Mouse (Mus musculus): ENCODE data around the gene Rabl2. TPM values are rescaled to one million over a fixed set of nuclear protein-coding genes. Genes with fewer than 3 reads are reported as not detected.

The Rabl2 gene
- polyA plus RNA-seq, 1 experiment = 26.9 TPM

DNA sequence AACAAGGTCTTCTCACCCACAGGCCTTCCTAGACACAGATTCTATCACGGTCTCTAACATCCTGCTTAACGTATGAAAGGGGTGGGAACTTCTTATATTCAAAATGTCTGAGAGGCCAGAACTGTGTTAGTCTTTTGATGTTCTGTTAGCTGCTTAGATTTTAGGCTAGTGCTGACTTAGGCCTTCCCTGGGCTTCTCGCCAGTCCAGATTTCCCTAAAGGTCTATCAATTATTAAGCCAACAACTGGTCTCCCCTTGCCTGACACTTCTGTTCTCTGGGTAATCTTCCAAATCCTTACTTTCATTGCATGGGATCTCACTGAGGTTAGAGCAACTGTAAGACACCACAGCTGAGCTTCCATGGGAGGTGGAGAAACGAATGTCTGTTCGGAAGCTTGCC is 2.6 kb downstream of the Rabl2 start:
- Histone ChIP-seq H3K4me3 (ENCODE audit: insufficient read depth, low read length) (no peak overlapping the region), H3K27ac (ENCODE audit: insufficient read depth, low read length) (no peak overlapping the region), H3K4me1 (ENCODE audit: control insufficient read depth, insufficient read depth, low read length) (no peaks in the 10 kb centered on the region; the same call in 1 of the 2 replicates)
- TF ChIP-seq POLR2A (IDR thresholded peaks at IDR 0.05; ENCODE audit: low read depth, low read length) = no peak
- TF ChIP-seq CTCF (IDR thresholded peaks at IDR 0.05; ENCODE audit: borderline replicate concordance, insufficient read depth, low read length) = no peak

DNA sequence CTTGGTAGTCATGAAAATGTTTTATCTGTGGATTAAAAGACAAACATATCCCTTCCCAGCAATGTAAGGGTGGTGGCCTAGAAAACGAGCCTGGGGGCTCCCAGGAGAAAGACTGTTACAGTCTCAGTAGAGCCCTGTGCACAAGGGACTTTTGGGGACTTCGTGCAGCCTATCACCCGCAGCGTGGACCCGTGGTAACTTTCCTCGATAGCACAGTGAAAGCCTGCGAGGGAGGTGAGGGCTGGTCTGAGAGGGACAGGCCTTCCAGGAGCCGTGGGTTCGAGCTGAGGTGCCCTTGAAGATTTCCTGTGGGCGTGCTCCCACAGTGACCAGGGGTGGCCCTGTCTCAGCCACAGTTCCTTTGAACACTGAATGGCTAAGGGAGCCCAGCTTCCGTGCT is 6.1 kb downstream of the Rabl2 start:
- Histone ChIP-seq H3K4me3 (ENCODE audit: insufficient read depth, low read length) (no peak overlapping the region), H3K27ac (ENCODE audit: insufficient read depth, low read length) (no peak overlapping the region), H3K4me1 (ENCODE audit: control insufficient read depth, insufficient read depth, low read length) (no peaks in the 10 kb centered on the region; the same call in 1 of the 2 replicates)
- no peak for TF ChIP-seq POLR2A (IDR thresholded peaks at IDR 0.05; ENCODE audit: low read depth, low read length)
- no peak for TF ChIP-seq CTCF (IDR thresholded peaks at IDR 0.05; ENCODE audit: borderline replicate concordance, insufficient read depth, low read length)

DNA sequence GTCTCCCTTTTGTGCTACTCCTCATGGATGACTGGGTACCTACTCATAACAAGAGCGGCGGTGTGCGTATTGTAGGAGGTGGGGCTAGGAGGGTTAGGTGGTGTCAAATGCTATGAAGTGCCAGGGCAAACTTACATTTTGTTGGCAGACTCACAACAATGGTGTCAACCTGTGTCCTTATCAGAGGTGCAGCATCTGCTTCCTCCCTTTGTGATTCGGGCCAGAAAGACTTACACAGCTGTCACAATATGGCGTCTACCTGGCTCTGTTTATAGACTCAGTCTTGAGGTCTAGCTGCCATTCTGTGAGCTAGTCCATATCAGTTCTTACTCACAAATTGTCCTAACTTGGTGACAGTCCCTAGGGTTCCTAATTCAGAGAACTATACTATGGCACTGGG is 6.6 kb downstream of the Rabl2 start:
- Histone ChIP-seq H3K4me1 (ENCODE audit: control insufficient read depth, insufficient read depth, low read length) (no peaks in the 10 kb centered on the region), H3K27ac (ENCODE audit: insufficient read depth, low read length) (no peak overlapping the region), H3K4me3 (ENCODE audit: insufficient read depth, low read length) (no peak overlapping the region)
- TF ChIP-seq CTCF (IDR thresholded peaks at IDR 0.05; ENCODE audit: borderline replicate concordance, insufficient read depth, low read length) = no peak
- TF ChIP-seq POLR2A (IDR thresholded peaks at IDR 0.05; ENCODE audit: low read depth, low read length) = no peak

DNA sequence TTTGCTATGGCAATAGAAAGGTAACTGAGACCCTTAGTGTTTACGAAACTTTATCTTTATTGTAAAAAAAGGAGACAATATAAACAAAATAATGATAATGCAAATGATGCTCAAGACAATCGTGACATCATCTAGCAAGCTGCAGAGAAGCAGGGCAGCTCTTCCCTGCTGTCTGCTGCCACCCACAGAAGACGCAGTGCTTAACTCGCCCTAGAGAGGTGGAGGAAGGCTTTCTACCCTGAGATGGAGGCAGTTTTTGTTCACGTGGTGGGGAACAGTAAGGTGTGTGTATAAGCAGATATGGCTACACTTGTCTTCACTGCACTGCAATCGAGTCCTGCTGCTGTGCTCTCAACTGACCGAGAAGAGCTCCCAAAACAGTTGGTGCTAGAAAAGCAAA is 9.2 kb downstream of the Rabl2 start:
- Histone ChIP-seq H3K4me1 (ENCODE audit: control insufficient read depth, insufficient read depth, low read length) (no peaks in the 10 kb centered on the region), H3K27ac (ENCODE audit: insufficient read depth, low read length) (no peak overlapping the region), H3K4me3 (ENCODE audit: insufficient read depth, low read length) (no peak overlapping the region)
- TF ChIP-seq CTCF (IDR thresholded peaks at IDR 0.05; ENCODE audit: borderline replicate concordance, insufficient read depth, low read length) (no peak), POLR2A (IDR thresholded peaks at IDR 0.05; ENCODE audit: low read depth, low read length) (no peak)

DNA sequence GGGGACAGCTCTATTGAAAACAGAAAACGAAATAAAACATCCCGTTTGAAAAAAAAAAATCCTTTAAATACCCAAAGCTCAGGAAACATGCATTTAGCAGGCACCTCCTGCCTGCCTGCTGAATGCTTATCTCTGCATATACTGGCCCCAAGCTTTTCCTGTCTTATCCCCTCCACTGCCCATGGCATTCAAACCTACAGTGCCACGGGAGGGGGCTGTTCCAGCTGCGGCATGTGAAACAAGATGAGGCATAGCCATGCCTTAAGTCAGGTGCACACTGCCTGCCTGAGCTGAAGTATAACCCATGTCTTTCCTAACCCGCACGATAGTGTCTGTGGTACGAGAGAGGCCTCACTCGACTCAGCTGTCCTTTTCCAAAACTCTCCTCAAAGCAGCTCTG is 19.6 kb downstream of the Rabl2 start:
- Histone ChIP-seq H3K4me1 (ENCODE audit: control insufficient read depth, insufficient read depth, low read length) (no peaks in the 10 kb centered on the region), H3K27ac (ENCODE audit: insufficient read depth, low read length) (no peak overlapping the region), H3K4me3 (ENCODE audit: insufficient read depth, low read length) (no peak overlapping the region)
- no peak for TF ChIP-seq POLR2A (IDR thresholded peaks at IDR 0.05; ENCODE audit: low read depth, low read length)
- no peak for TF ChIP-seq CTCF (IDR thresholded peaks at IDR 0.05; ENCODE audit: borderline replicate concordance, insufficient read depth, low read length)

DNA sequence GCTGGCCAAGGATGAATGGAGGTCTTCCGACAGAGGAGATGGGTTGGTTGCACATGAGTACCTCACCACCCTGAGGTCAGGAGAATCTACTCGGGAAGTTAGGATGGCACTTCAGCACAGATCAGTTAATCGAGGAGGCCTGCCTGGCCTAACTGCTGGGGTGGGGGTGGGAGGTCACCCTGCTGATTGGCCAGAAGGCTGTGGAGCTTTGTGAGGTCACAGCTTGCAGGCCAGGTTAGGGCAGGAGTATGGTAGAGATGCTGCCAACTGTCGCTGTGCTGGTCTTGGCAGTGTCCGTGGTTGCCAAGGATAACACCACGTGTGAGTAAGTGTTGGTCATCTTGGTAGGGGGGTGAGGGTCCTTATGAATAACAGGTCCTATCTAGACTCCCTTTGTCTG is 23.6 kb downstream of the Rabl2 start, which contains the start of gene Acr:
Acr (plus strand) TSS at position 213 of the 400 bp plus-strand sequence.
- TF ChIP-seq CTCF (IDR thresholded peaks at IDR 0.05; ENCODE audit: borderline replicate concordance, insufficient read depth, low read length) (no peak), POLR2A (IDR thresholded peaks at IDR 0.05; ENCODE audit: low read depth, low read length) (no peak)
- H3K27ac ChIP-seq (ENCODE audit: insufficient read depth, low read length) = no peak within 1 kb of the TSS
- H3K4me1 ChIP-seq (ENCODE audit: control insufficient read depth, insufficient read depth, low read length) = no peaks in the 10 kb centered on the region
- no peak within 1 kb of the TSS for H3K4me3 ChIP-seq (ENCODE audit: insufficient read depth, low read length)

DNA sequence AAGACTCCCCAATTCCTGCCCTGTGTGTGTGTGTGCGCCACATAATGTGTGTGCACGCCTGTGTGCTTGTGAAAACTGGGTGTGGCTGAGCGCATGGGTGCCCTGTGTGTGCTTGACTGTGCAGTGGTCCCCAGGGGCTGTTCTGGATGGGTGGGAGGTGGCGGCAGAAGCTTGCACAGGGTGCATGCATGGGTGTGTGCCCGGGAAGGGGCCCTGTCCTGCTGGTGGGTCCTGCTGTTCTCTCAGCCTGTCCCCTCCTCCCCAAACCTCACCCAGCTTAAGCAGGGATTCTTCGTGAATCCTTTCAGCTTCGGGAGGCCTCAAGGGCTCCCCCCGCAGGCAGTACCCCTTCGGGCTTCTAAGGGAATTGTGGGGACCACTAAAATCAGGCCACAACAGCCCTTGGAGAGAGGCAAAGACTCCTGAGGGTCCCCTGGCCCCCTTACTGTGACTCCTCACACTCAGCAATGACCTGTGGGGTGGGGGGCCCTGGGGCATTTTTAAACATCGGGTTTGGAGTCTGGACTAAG is 32.5 kb downstream of the Rabl2 start:
- Histone ChIP-seq H3K27ac (ENCODE audit: insufficient read depth, low read length) (no peak overlapping the region), H3K4me3 (ENCODE audit: insufficient read depth, low read length) (no peak overlapping the region), H3K4me1 (ENCODE audit: control insufficient read depth, insufficient read depth, low read length) (no peaks in the 10 kb centered on the region)
- TF ChIP-seq POLR2A (IDR thresholded peaks at IDR 0.05; ENCODE audit: low read depth, low read length) (no peak), CTCF (IDR thresholded peaks at IDR 0.05; ENCODE audit: borderline replicate concordance, insufficient read depth, low read length) (no peak)

DNA sequence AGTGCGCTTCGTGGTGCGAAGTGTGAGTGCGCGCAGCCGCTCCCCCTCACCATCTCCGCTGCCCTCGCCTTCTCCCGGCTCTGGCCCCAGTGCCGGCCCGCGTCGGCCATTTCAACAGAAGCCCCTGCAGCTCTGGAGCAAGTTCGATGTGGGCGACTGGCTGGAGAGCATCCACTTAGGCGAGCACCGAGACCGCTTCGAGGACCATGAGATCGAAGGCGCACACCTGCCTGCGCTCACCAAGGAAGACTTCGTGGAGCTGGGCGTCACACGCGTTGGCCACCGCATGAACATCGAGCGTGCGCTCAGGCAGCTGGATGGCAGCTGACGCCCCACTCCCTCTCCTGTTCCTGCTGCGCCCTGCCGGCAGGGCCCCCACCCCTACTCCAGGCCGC is 33.7 kb downstream of the Rabl2 start:
- H3K27ac ChIP-seq (ENCODE audit: insufficient read depth, low read length) = no peak overlapping the region
- no peak overlapping the region for H3K4me3 ChIP-seq (ENCODE audit: insufficient read depth, low read length)
- TF ChIP-seq CTCF (IDR thresholded peaks at IDR 0.05; ENCODE audit: borderline replicate concordance, insufficient read depth, low read length) (no peak), POLR2A (IDR thresholded peaks at IDR 0.05; ENCODE audit: low read depth, low read length) (no peak)
- H3K4me1 ChIP-seq (ENCODE audit: control insufficient read depth, insufficient read depth, low read length) = no peaks in the 10 kb centered on the region

DNA sequence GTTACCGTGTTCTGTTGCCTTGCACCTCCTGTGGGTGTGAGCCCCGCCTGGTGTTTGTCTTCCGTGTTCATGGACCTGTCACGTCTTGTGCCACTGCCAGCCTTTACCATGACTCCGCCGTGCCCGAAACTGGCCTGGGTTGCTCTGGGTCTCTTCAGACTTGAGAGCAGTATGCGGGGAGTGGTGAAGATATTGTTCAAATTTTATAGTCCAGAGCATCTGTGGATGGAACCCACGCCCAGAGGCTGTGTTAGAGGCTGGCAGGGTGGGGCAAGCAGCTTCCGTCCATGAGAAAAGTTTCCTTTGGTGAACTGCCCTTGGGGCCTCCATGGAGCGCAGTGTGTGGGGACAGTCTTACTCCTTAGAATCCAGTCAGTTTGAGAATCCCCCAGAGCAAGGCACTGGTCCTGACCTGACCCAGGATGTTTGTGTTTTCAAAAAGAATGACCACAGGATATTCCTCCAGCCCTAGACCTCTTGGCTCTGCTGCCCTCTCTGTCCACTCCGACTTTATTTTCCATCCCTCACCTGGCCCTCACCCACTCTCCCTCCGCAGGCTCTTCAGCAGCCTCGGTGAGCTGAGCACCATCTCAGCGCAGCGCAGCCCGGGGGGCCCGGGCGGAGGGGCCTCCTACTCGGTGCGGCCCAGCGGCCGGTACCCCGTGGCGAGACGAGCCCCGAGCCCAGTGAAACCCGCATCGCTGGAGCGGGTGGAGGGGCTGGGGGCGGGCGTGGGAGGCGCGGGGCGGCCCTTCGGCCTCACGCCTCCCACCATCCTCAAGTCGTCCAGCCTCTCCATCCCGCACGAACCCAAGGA is 34.3 kb downstream of the Rabl2 start:
- Histone ChIP-seq H3K4me3 (ENCODE audit: insufficient read depth, low read length) (no peak overlapping the region), H3K4me1 (ENCODE audit: control insufficient read depth, insufficient read depth, low read length) (no peaks in the 10 kb centered on the region), H3K27ac (ENCODE audit: insufficient read depth, low read length) (no peak overlapping the region)
- no peak for TF ChIP-seq POLR2A (IDR thresholded peaks at IDR 0.05; ENCODE audit: low read depth, low read length)
- no peak for TF ChIP-seq CTCF (IDR thresholded peaks at IDR 0.05; ENCODE audit: borderline replicate concordance, insufficient read depth, low read length)

Data from embryonic fibroblast, embryonic 13.5 days (primary cell).